ENCODE assay signal across 8 mouse cellular contexts in the genomic region with DNA sequence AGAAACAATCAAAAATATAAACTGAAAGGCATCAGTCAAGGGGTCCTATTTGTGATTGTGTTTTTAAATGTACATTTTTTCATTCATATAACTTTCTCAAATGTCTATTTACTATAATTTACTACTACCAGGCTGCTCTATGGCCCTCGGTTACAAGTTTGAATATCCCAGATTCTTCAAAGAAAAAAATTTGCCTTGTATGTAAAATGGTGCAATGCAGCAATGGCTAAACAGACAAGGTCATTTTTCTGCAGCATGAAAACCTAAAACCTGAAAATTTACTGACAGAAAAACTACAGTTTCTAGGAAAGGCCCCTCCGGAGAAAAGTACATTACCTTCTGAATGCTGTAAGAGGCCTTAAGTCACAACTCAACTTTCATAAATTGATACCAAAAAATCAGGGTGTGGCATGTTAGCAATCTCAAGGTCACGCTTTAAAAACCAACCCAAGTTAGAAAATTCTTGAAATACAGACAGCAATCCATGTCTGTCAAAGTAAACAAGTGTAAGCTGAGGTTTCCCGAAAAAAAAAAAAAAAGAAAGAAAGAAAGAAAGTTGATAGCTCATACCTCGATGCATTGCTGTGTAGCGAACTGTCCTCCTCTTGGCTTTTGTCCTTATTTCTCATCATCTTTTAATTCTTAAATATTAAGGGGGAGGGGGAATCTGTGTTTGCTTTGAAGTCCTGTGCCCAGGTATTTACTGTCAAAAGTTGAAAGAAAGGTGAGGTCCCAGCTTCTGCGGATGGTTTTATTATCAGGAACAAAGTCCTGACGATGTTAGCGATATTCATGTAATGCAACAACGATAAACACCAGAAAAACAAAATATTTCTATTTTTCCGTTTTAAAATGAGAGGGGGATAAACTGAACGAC. TPM values are rescaled to one million over a fixed set of nuclear protein-coding genes. Genes with fewer than 3 reads are reported as not detected.
DNase-seq lines count a peak whose midpoint lies in the region; ATAC-seq and TF ChIP-seq lines count a peak whose summit lies in the region.

No protein-coding gene starts in this region.

- peaks cover 5% of the 10 kb centered on the region; the same call in 1 of the 2 replicates for H3K79me2 ChIP-seq in heart, adult 2 months (replicated peaks; ENCODE audit: control insufficient read depth, insufficient read depth, low read length)

- peak in 1 of 2 experiments; percentile 3 for DNase-seq in heart, adult 2 months
- no peak for DNase-seq in heart, adult 8-10 months (ENCODE audit: low spot score)
- no peak for DNase-seq in liver, postnatal 0 days
- no peak for DNase-seq in right cerebral cortex, adult 18-20 months
- no peak for DNase-seq in gastrocnemius, postnatal 10 days
- no peak for DNase-seq in adrenal gland, postnatal 14 days

- ATAC-seq in heart, embryonic 13.5 days (ENCODE audit: extremely low read depth, insufficient number of reproducible peaks, low FRiP score, low TSS enrichment), result no peak
- no peak for ATAC-seq in liver, postnatal 0 days

- peaks cover 37% of the 10 kb centered on the region for H3K36me3 ChIP-seq in heart, adult 2 months (ENCODE audit: control insufficient read depth, insufficient read depth, low read length)
- peaks cover 19% of the 10 kb centered on the region for H3K36me3 ChIP-seq in E14TG2a.4 (ENCODE audit: insufficient read depth, low read length)
- H3K36me3 ChIP-seq in heart, embryonic 13.5 days, result peaks cover 23% of the 10 kb centered on the region
- H3K36me3 ChIP-seq in liver, postnatal 0 days (replicated peaks; ENCODE audit: insufficient read depth, low read length), result peaks cover 15% of the 10 kb centered on the region

- H3K9me3 ChIP-seq in E14TG2a.4 (ENCODE audit: low read length), result no peaks in the 10 kb centered on the region
- no peaks in the 10 kb centered on the region for H3K9me3 ChIP-seq in heart, embryonic 13.5 days
- H3K9me3 ChIP-seq in liver, postnatal 0 days (ENCODE audit: low read length), result no peaks in the 10 kb centered on the region

- 1% methylated on average over 12 of the region's 12 CpGs for WGBS in heart, adult 2 months
- WGBS in heart, embryonic 13.5 days, result under 1% methylated on average over 12 of the region's 12 CpGs
- WGBS in liver, postnatal 0 days (ENCODE audit: insufficient replicate concordance), result under 1% methylated on average over 12 of the region's 12 CpGs

- no peak for TF ChIP-seq CTCF in heart, adult 2 months (IDR thresholded peaks at IDR 0.05)
- TF ChIP-seq CTCF in E14TG2a.4 (conservative IDR thresholded peaks at IDR 0.05; ENCODE audit: low read length), result no peak
- no peak for TF ChIP-seq CTCF in liver, postnatal 0 days (IDR thresholded peaks at IDR 0.05; ENCODE audit: low read depth)

- H3K9ac ChIP-seq in heart, adult 2 months (ENCODE audit: low read depth, low read length), result peak overlapping the region; percentile 84
- H3K9ac ChIP-seq in heart, embryonic 13.5 days, result peak overlapping the region; percentile 93
- H3K9ac ChIP-seq in liver, postnatal 0 days (replicated peaks), result peak overlapping the region; percentile 73

- TF ChIP-seq POLR2A in heart, adult 2 months (IDR thresholded peaks at IDR 0.05; ENCODE audit: insufficient read depth, low read depth, low read length), result no peak

- TF ChIP-seq EP300 in heart, adult 2 months (IDR thresholded peaks at IDR 0.05; ENCODE audit: insufficient read depth, low read depth, low read length), result no peak
- no peak for TF ChIP-seq EP300 in liver, postnatal 0 days (IDR thresholded peaks at IDR 0.05; ENCODE audit: low read depth)

- H3K4me2 ChIP-seq in heart, embryonic 13.5 days, result peak overlapping the region; percentile 66
- H3K4me2 ChIP-seq in liver, postnatal 0 days (ENCODE audit: low read depth, low read length), result peak overlapping the region; percentile 60

- peak overlapping the region; percentile 75 for H3K4me3 ChIP-seq in heart, adult 2 months
- peak overlapping the region; percentile 82 for H3K4me3 ChIP-seq in E14TG2a.4 (replicated peaks; ENCODE audit: low read length)
- peak overlapping the region; percentile 76 for H3K4me3 ChIP-seq in heart, embryonic 13.5 days
- peak overlapping the region; percentile 78 for H3K4me3 ChIP-seq in liver, postnatal 0 days (ENCODE audit: low read depth, low read length)

- H3K27ac ChIP-seq in heart, adult 2 months, result peak overlapping the region; percentile 98
- peak overlapping the region; percentile 83 for H3K27ac ChIP-seq in heart, embryonic 13.5 days (replicated peaks)
- peak overlapping the region; percentile 100 for H3K27ac ChIP-seq in liver, postnatal 0 days (ENCODE audit: low read depth)

- intact Hi-C loops in heart, adult 2 months (cut with DNase I), result loop anchor here (1.0 kb wide), 2 partner anchors 17 to 54 kb away; no protein-coding TSS in a partner anchor

- H3K27me3 ChIP-seq in heart, adult 2 months (ENCODE audit: control insufficient read depth, insufficient read depth, low read length), result no peaks in the 10 kb centered on the region
- no peaks in the 10 kb centered on the region for H3K27me3 ChIP-seq in E14TG2a.4 (ENCODE audit: insufficient read depth, low read length)
- no peaks in the 10 kb centered on the region for H3K27me3 ChIP-seq in heart, embryonic 13.5 days (replicated peaks)
- H3K27me3 ChIP-seq in liver, postnatal 0 days (ENCODE audit: insufficient read depth, low read length), result no peaks in the 10 kb centered on the region

- H3K4me1 ChIP-seq in heart, adult 2 months (ENCODE audit: control insufficient read depth, insufficient read depth, low read length), result peaks cover 12% of the 10 kb centered on the region
- H3K4me1 ChIP-seq in E14TG2a.4 (replicated peaks; ENCODE audit: low read depth, low read length), result peaks cover 22% of the 10 kb centered on the region
- peaks cover 25% of the 10 kb centered on the region for H3K4me1 ChIP-seq in heart, embryonic 13.5 days
- peaks cover 6% of the 10 kb centered on the region for H3K4me1 ChIP-seq in liver, postnatal 0 days (ENCODE audit: insufficient read depth)

RNA-seq across cellular contexts. Expression of a gene that starts 1.2 kb away (rescaled TPM):
- 10 to 100 TPM; 38.1 to 43.3 TPM for total RNA-seq in heart, adult 2 months (2021)
- 32.9 and 38.0 TPM in 2 replicates for polyA plus RNA-seq in heart, adult 2 months (2012; rRNA removed)
- 10 to 100 TPM; 37.2 to 45.8 (median 39.8) TPM for total RNA-seq in heart, adult 8-10 months (2022)
- 31.3 and 34.1 TPM in 2 replicates for polyA plus RNA-seq in heart, embryonic 13.5 days (2015; fragmentation: Nextera tagmentation; extraction: Ambion mirVana)
- 14.1 and 17.2 TPM in 2 replicates for polyA plus RNA-seq in liver, postnatal 0 days (2015; fragmentation: Nextera tagmentation; extraction: Ambion mirVana)
- 10 to 100 TPM; 42.9 to 57.0 TPM for total RNA-seq in gastrocnemius, postnatal 10 days (2021)
- total RNA-seq in adrenal gland, postnatal 14 days (2021), result 45.1 and 52.8 TPM in 2 replicates
